Comparison of ENCODE assay signal across 12 mouse cellular contexts in the genomic region with DNA sequence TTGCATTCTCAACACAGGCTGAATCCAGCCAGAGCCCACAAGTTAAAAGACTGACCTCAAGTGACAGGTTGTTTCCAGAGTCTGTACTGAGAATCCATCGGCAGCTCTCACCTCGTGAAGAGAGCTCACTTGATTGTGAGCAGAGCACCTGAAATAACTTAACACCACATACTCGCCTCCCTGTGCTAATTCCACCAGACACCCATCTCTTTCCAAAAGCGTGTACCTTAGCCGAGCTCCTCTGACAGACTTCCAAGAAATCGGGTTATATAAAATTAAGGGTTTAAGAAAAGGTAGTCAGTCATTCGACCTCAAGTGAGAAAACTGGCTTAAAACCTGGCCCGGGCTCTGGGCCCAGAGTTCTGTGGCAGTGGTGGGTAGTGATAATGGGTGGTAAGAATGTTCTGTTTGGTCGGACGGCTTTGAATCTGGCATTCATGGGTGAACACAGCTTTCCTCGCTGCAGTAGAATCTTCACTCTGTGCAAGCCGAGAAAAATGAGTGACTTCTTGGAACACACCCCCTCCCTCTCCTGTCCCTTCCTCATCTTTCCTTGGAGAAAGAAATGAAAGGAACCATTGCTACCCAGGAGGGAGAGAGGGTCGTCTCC.
"Had no signal": no experiment of that assay in that cellular context is flagged by ENCODE, and none has a peak within 500 bp of the region (broad histone marks: within the 10 kb centered on the region; RNA-seq: fewer than 3 reads in every experiment).

No protein-coding gene starts in this region.

- DNase-seq: kidney, adult 8-10 months; kidney, postnatal 25 days; lung, adult 2 months; lung, postnatal 36 days; right cerebral cortex, postnatal 4 days; spleen, adult 18-20 months; thymus, adult 18-20 months; thymus, postnatal 25 days had no signal

- ATAC-seq: inflammation-experienced regulatory T-cells, adult 6 months; intestine, postnatal 0 days; lung, postnatal 0 days; midbrain, embryonic 13.5 days had no signal
